Mouse (Mus musculus): ENCODE measurements around the gene Abtb2. TPM values are rescaled to one million over a fixed set of nuclear protein-coding genes. Genes with fewer than 3 reads are reported as not detected.

Gene Abtb2
- polyA plus RNA-seq, 1 experiment from 2014 or later, result 20.2 TPM

GRCm38 (mm10) chr2:103746096-103746495 lies 180.0 kb downstream of the Abtb2 start:
- no peak overlapping the region for H3K27ac ChIP-seq
- no peak overlapping the region for H3K9ac ChIP-seq
- no peaks in the 10 kb centered on the region for H3K4me1 ChIP-seq (replicated peaks)
- 77% methylated on average over 2 of the region's 2 CpGs for WGBS
- peaks cover 28% of the 10 kb centered on the region for H3K36me3 ChIP-seq
- no peaks in the 10 kb centered on the region for H3K27me3 ChIP-seq
- H3K4me2 ChIP-seq, result no peak overlapping the region
- no peak overlapping the region for H3K4me3 ChIP-seq
- no peak for ATAC-seq (replicated peaks; ENCODE audit: insufficient number of reproducible peaks, insufficient read depth, low FRiP score, low read depth)
- no peaks in the 10 kb centered on the region for H3K9me3 ChIP-seq (replicated peaks)

- ATAC-seq (replicated peaks; ENCODE audit: insufficient number of reproducible peaks, insufficient read depth, low FRiP score, low read depth), result no peak
- Histone ChIP-seq H3K9ac (no peak overlapping the region), H3K27ac (no peak overlapping the region), H3K4me2 (no peak overlapping the region), H3K4me3 (no peak overlapping the region), H3K27me3 (no peaks in the 10 kb centered on the region), H3K4me1 (replicated peaks) (no peaks in the 10 kb centered on the region), H3K9me3 (replicated peaks) (no peaks in the 10 kb centered on the region), H3K36me3 (peaks cover 35% of the 10 kb centered on the region)
- WGBS, result 89% methylated on average over 2 of the region's 2 CpGs
Measured at GRCm38 (mm10) chr2:103746761-103747160, 180.7 kb downstream of the Abtb2 start.

GRCm38 (mm10) chr2:103747891-103748290 lies 181.8 kb downstream of the Abtb2 start:
- no peak for ATAC-seq (replicated peaks; ENCODE audit: insufficient number of reproducible peaks, insufficient read depth, low FRiP score, low read depth)
- Histone ChIP-seq H3K9me3 (replicated peaks) (no peaks in the 10 kb centered on the region), H3K4me1 (replicated peaks) (no peaks in the 10 kb centered on the region), H3K36me3 (peaks cover 40% of the 10 kb centered on the region), H3K27ac (no peak overlapping the region), H3K27me3 (no peaks in the 10 kb centered on the region), H3K4me2 (no peak overlapping the region), H3K4me3 (no peak overlapping the region), H3K9ac (no peak overlapping the region)
- WGBS, result 88% methylated on average over 9 of the region's 9 CpGs

- Histone ChIP-seq H3K36me3 (peaks cover 46% of the 10 kb centered on the region), H3K4me1 (replicated peaks) (no peaks in the 10 kb centered on the region), H3K27ac (no peak overlapping the region), H3K4me3 (no peak overlapping the region), H3K27me3 (no peaks in the 10 kb centered on the region), H3K9me3 (replicated peaks) (no peaks in the 10 kb centered on the region), H3K9ac (no peak overlapping the region), H3K4me2 (no peak overlapping the region)
- WGBS, result 93% methylated on average over 3 of the region's 3 CpGs
- ATAC-seq (replicated peaks; ENCODE audit: insufficient number of reproducible peaks, insufficient read depth, low FRiP score, low read depth), result no peak
Measured at GRCm38 (mm10) chr2:103749091-103749490, 183.0 kb downstream of the Abtb2 start.

GRCm38 (mm10) chr2:103751771-103752170 lies 185.7 kb downstream of the Abtb2 start:
- H3K27me3 ChIP-seq, result no peaks in the 10 kb centered on the region
- no peak overlapping the region for H3K4me3 ChIP-seq
- no peak overlapping the region for H3K9ac ChIP-seq
- no peak for ATAC-seq (replicated peaks; ENCODE audit: insufficient number of reproducible peaks, insufficient read depth, low FRiP score, low read depth)
- no peaks in the 10 kb centered on the region for H3K9me3 ChIP-seq (replicated peaks)
- H3K4me2 ChIP-seq, result no peak overlapping the region
- H3K36me3 ChIP-seq, result peaks cover 52% of the 10 kb centered on the region
- H3K27ac ChIP-seq, result no peak overlapping the region
- WGBS, result 83% methylated on average over 6 of the region's 6 CpGs
- H3K4me1 ChIP-seq (replicated peaks), result no peaks in the 10 kb centered on the region

GRCm38 (mm10) chr2:103754614-103755013 lies 188.5 kb downstream of the Abtb2 start:
- H3K9me3 ChIP-seq (replicated peaks), result no peaks in the 10 kb centered on the region
- H3K27me3 ChIP-seq, result no peaks in the 10 kb centered on the region
- H3K27ac ChIP-seq, result no peak overlapping the region
- H3K4me3 ChIP-seq, result no peak overlapping the region
- WGBS, result 86% methylated on average over 3 of the region's 3 CpGs
- no peak for ATAC-seq (replicated peaks; ENCODE audit: insufficient number of reproducible peaks, insufficient read depth, low FRiP score, low read depth)
- no peak overlapping the region for H3K9ac ChIP-seq
- H3K4me1 ChIP-seq (replicated peaks), result no peaks in the 10 kb centered on the region
- peaks cover 38% of the 10 kb centered on the region for H3K36me3 ChIP-seq
- H3K4me2 ChIP-seq, result no peak overlapping the region

- Histone ChIP-seq H3K4me1 (replicated peaks) (peaks cover 5% of the 10 kb centered on the region), H3K4me3 (no peak overlapping the region), H3K9ac (no peak overlapping the region), H3K9me3 (replicated peaks) (no peaks in the 10 kb centered on the region), H3K36me3 (peaks cover 36% of the 10 kb centered on the region), H3K27ac (no peak overlapping the region), H3K27me3 (no peaks in the 10 kb centered on the region), H3K4me2 (no peak overlapping the region)
- WGBS, result 76% methylated on average over 9 of the region's 9 CpGs
- no peak for ATAC-seq (replicated peaks; ENCODE audit: insufficient number of reproducible peaks, insufficient read depth, low FRiP score, low read depth)
Measured at GRCm38 (mm10) chr2:103755458-103756085, 189.5 kb downstream of the Abtb2 start.

GRCm38 (mm10) chr2:103760421-103760820 lies 194.3 kb downstream of the Abtb2 start:
- Histone ChIP-seq H3K4me3 (peak overlapping the region; percentile 83), H3K27me3 (no peaks in the 10 kb centered on the region), H3K9ac (peak overlapping the region; percentile 63), H3K4me2 (peak overlapping the region; percentile 86), H3K36me3 (peaks cover 10% of the 10 kb centered on the region), H3K27ac (peak overlapping the region; percentile 85), H3K4me1 (replicated peaks) (peaks cover 11% of the 10 kb centered on the region), H3K9me3 (replicated peaks) (no peaks in the 10 kb centered on the region)
- under 1% methylated on average over 12 of the region's 12 CpGs for WGBS
- ATAC-seq (replicated peaks; ENCODE audit: insufficient number of reproducible peaks, insufficient read depth, low FRiP score, low read depth), result no peak

DNA sequence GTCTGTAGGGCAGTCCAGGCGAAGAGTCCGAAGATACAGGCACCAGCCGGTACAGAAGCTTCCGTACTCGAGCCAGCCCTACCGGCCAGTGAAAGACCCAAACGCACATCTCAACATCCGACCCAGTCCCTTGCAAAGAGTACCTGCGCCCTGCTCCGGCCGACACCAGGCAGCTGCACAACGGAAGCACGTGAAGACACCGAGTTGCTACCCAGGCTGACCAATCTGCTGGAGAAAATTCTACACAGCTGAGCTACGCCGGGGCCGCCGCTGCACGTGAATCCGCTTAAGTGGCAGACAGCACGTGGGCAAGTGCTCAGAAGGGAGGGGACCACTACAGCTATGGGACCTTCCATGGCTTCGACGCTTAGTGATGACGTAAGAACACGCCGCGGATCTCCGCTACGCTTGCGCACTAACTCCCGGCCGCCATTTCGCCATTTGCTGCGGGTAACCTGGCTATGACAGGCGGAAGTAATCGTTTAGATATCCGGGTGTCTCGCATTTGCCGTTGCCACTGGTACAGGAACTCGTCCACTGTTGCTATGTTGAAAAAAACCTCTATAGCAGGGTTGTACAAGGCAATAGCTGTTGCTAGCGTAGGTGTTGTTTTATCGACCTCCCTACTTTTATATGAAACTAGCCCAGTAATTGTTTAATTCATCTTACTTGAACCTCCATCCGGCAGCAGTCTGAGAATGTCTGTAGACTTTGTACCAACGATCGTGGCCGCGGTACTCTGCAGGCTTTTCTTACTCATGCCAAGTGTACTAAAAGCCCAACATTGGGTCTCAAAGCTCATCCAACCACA lies 195.0 kb downstream of the Abtb2 start, which contains the start of gene Nat10:
Gene Nat10 (minus strand): TSS at position 365 of the 811 bp plus-strand sequence.
- Histone ChIP-seq H3K4me3 (peak within 1 kb of the TSS; percentile 83), H3K27me3 (no peaks in the 10 kb centered on the region), H3K36me3 (peaks cover 14% of the 10 kb centered on the region), H3K4me1 (replicated peaks) (peaks cover 11% of the 10 kb centered on the region), H3K9me3 (replicated peaks) (no peaks in the 10 kb centered on the region), H3K9ac (peak within 1 kb of the TSS; percentile 63), H3K27ac (peak within 1 kb of the TSS; percentile 85), H3K4me2 (peak within 1 kb of the TSS; percentile 86)
- WGBS, result under 1% methylated on average over 47 of the region's 47 CpGs
- ATAC-seq (replicated peaks; ENCODE audit: insufficient number of reproducible peaks, insufficient read depth, low FRiP score, low read depth), result peak; percentile 96

GRCm38 (mm10) chr2:103761993-103762392 lies 195.9 kb downstream of the Abtb2 start:
- Histone ChIP-seq H3K27ac (no peak overlapping the region), H3K27me3 (no peaks in the 10 kb centered on the region), H3K9ac (no peak overlapping the region), H3K36me3 (peaks cover 19% of the 10 kb centered on the region), H3K4me2 (peak overlapping the region; percentile 86), H3K9me3 (replicated peaks) (no peaks in the 10 kb centered on the region), H3K4me3 (no peak overlapping the region; the same call in 1 of the 2 replicates), H3K4me1 (replicated peaks) (peaks cover 11% of the 10 kb centered on the region)
- WGBS, result 34% methylated on average over 4 of the region's 4 CpGs
- ATAC-seq (replicated peaks; ENCODE audit: insufficient number of reproducible peaks, insufficient read depth, low FRiP score, low read depth), result no peak

- Histone ChIP-seq H3K27me3 (no peaks in the 10 kb centered on the region), H3K4me3 (no peak overlapping the region), H3K9ac (no peak overlapping the region), H3K36me3 (peaks cover 20% of the 10 kb centered on the region), H3K4me1 (replicated peaks) (peaks cover 11% of the 10 kb centered on the region), H3K9me3 (replicated peaks) (no peaks in the 10 kb centered on the region), H3K27ac (no peak overlapping the region), H3K4me2 (no peak overlapping the region)
- ATAC-seq (replicated peaks; ENCODE audit: insufficient number of reproducible peaks, insufficient read depth, low FRiP score, low read depth), result no peak
- WGBS, result 71% methylated on average over 1 of the region's 1 CpGs
Measured at GRCm38 (mm10) chr2:103762492-103762891, 196.4 kb downstream of the Abtb2 start.

Measured in heart, embryonic 15.5 days (tissue).